Mouse (Mus musculus): ENCODE data around the gene C1qtnf4. TPM values are rescaled to one million over a fixed set of nuclear protein-coding genes. Genes with fewer than 3 reads are reported as not detected.

C1qtnf4 gene
- polyA plus RNA-seq, 1 experiment: not detected

GRCm38 (mm10) chr2:90922636-90923035, 37.0 kb downstream of the C1qtnf4 start:
- TF ChIP-seq CTCF (IDR thresholded peaks at IDR 0.05; ENCODE audit: low read depth, low read length): no peak
- TF ChIP-seq POLR2A (IDR thresholded peaks at IDR 0.05; ENCODE audit: borderline replicate concordance, low read depth, low read length): no peak
- Histone ChIP-seq H3K4me1 (ENCODE audit: control insufficient read depth, insufficient read depth, low read length) (peaks cover 22% of the 10 kb centered on the region), H3K27ac (ENCODE audit: insufficient read depth, low read depth, low read length) (no peak overlapping the region), H3K4me3 (ENCODE audit: insufficient read depth, low read length) (no peak overlapping the region)

GRCm38 (mm10) chr2:90928566-90928965, 42.9 kb downstream of the C1qtnf4 start:
- no peak overlapping the region for H3K27ac ChIP-seq (ENCODE audit: insufficient read depth, low read depth, low read length)
- 0 out of 2 replicates have a peak, but pooled peaks cover 5% of the 10 kb centered on the region for H3K4me1 ChIP-seq (ENCODE audit: control insufficient read depth, insufficient read depth, low read length)
- no peak for TF ChIP-seq CTCF (IDR thresholded peaks at IDR 0.05; ENCODE audit: low read depth, low read length)
- no peak overlapping the region for H3K4me3 ChIP-seq (ENCODE audit: insufficient read depth, low read length)

GRCm38 (mm10) chr2:90931829-90932228, 46.2 kb downstream of the C1qtnf4 start:
- H3K4me1 ChIP-seq (ENCODE audit: control insufficient read depth, insufficient read depth, low read length): 0 out of 2 replicates have a peak, but pooled peaks cover 5% of the 10 kb centered on the region
- no peak for TF ChIP-seq POLR2A (IDR thresholded peaks at IDR 0.05; ENCODE audit: borderline replicate concordance, low read depth, low read length)
- no peak for TF ChIP-seq CTCF (IDR thresholded peaks at IDR 0.05; ENCODE audit: low read depth, low read length)
- no peak overlapping the region for H3K4me3 ChIP-seq (ENCODE audit: insufficient read depth, low read length)
- no peak overlapping the region for H3K27ac ChIP-seq (ENCODE audit: insufficient read depth, low read depth, low read length)

GRCm38 (mm10) chr2:90932273-90932672, 46.6 kb downstream of the C1qtnf4 start:
- TF ChIP-seq CTCF (IDR thresholded peaks at IDR 0.05; ENCODE audit: low read depth, low read length): no peak
- TF ChIP-seq POLR2A (IDR thresholded peaks at IDR 0.05; ENCODE audit: borderline replicate concordance, low read depth, low read length): no peak
- Histone ChIP-seq H3K27ac (ENCODE audit: insufficient read depth, low read depth, low read length) (no peak overlapping the region), H3K4me1 (ENCODE audit: control insufficient read depth, insufficient read depth, low read length) (0 out of 2 replicates have a peak, but pooled peaks cover 5% of the 10 kb centered on the region), H3K4me3 (ENCODE audit: insufficient read depth, low read length) (no peak overlapping the region)

- no peak for TF ChIP-seq POLR2A (IDR thresholded peaks at IDR 0.05; ENCODE audit: borderline replicate concordance, low read depth, low read length)
- TF ChIP-seq CTCF (IDR thresholded peaks at IDR 0.05; ENCODE audit: low read depth, low read length): no peak
- no peak overlapping the region for H3K27ac ChIP-seq (ENCODE audit: insufficient read depth, low read depth, low read length)
These were observed 52.7 kb downstream of the C1qtnf4 start for GRCm38 (mm10) chr2:90938362-90938761.

GRCm38 (mm10) chr2:90939750-90940149, 54.1 kb downstream of the C1qtnf4 start:
- Histone ChIP-seq H3K4me3 (ENCODE audit: insufficient read depth, low read length) (peak overlapping the region; percentile 71), H3K4me1 (ENCODE audit: control insufficient read depth, insufficient read depth, low read length) (peaks cover 15% of the 10 kb centered on the region), H3K27ac (ENCODE audit: insufficient read depth, low read depth, low read length) (peak overlapping the region; percentile 37)
- TF ChIP-seq POLR2A (IDR thresholded peaks at IDR 0.05; ENCODE audit: borderline replicate concordance, low read depth, low read length) (no peak), CTCF (IDR thresholded peaks at IDR 0.05; ENCODE audit: low read depth, low read length) (no peak)

More at GRCm38 (mm10) chr2:90938362-90938761, 52.7 kb downstream of the C1qtnf4 start:
- H3K4me3 ChIP-seq (ENCODE audit: insufficient read depth, low read length): no peak overlapping the region
- H3K4me1 ChIP-seq (ENCODE audit: control insufficient read depth, insufficient read depth, low read length): peaks cover 13% of the 10 kb centered on the region

Other genes with a start within 250 kb of the C1qtnf4 start
- gene Nup160, start 208.6 kb upstream of the C1qtnf4 start, polyA plus RNA-seq (2012; ENCODE audit: insufficient read depth, insufficient read length, missing spikeins): 18.4 and 21.9 TPM in 2 replicates
- 112 and 132 TPM in 2 replicates for gene Fnbp4, start 140.5 kb upstream of the C1qtnf4 start, polyA plus RNA-seq (2012; ENCODE audit: insufficient read depth, insufficient read length, missing spikeins)
- not detected in 2 replicates for gene Agbl2, start 103.1 kb upstream of the C1qtnf4 start, polyA plus RNA-seq (2012; ENCODE audit: insufficient read depth, insufficient read length, missing spikeins)
- 106 and 108 TPM in 2 replicates for gene Mtch2, start 38.7 kb upstream of the C1qtnf4 start, polyA plus RNA-seq (2012; ENCODE audit: insufficient read depth, insufficient read length, missing spikeins)
- gene Kbtbd4, start 18.9 kb downstream of the C1qtnf4 start, polyA plus RNA-seq (2012; ENCODE audit: insufficient read depth, insufficient read length, missing spikeins): 16.7 and 24.8 TPM in 2 replicates
- 84.0 and 102 TPM in 2 replicates for gene Ndufs3, start 19.0 kb downstream of the C1qtnf4 start, polyA plus RNA-seq (2012; ENCODE audit: insufficient read depth, insufficient read length, missing spikeins)
- 48.6 and 59.9 TPM in 2 replicates for gene Celf1, start 54.5 kb downstream of the C1qtnf4 start, polyA plus RNA-seq (2012; ENCODE audit: insufficient read depth, insufficient read length, missing spikeins)
- 9.3 and 10.3 TPM in 2 replicates for gene Rapsn, start 149.8 kb downstream of the C1qtnf4 start, polyA plus RNA-seq (2012; ENCODE audit: insufficient read depth, insufficient read length, missing spikeins)
- gene Psmc3, start 168.1 kb downstream of the C1qtnf4 start, polyA plus RNA-seq (2012; ENCODE audit: insufficient read depth, insufficient read length, missing spikeins): 103 and 124 TPM in 2 replicates
- gene Slc39a13, start 184.6 kb downstream of the C1qtnf4 start, polyA plus RNA-seq (2012; ENCODE audit: insufficient read depth, insufficient read length, missing spikeins): 47.0 and 55.1 TPM in 2 replicates
- gene Spi1, start 196.5 kb downstream of the C1qtnf4 start, polyA plus RNA-seq (2012; ENCODE audit: insufficient read depth, insufficient read length, missing spikeins): 464 and 487 TPM in 2 replicates
- gene Mybpc3, start 232.3 kb downstream of the C1qtnf4 start, polyA plus RNA-seq (2012; ENCODE audit: insufficient read depth, insufficient read length, missing spikeins): 0.19 TPM in 1 of 2 replicates, not detected in the other

All from bone marrow macrophage, adult 2 months (primary cell).